Mouse (Mus musculus): Measurements from ENCODE around the gene Actr8.

Gene Actr8

GRCm38 (mm10) chr14:29994976-29995375 is 16.8 kb downstream of the Actr8 start:
- DNase-seq (ENCODE audit: low read depth in 2 of 2, low spot score in 2 of 2) = no peak

GRCm38 (mm10) chr14:29996000-29996751 is 18.0 kb downstream of the Actr8 start:
- DNase-seq (ENCODE audit: low read depth in 2 of 2, low spot score in 2 of 2) = no peak

GRCm38 (mm10) chr14:29997345-29997744 is 19.2 kb downstream of the Actr8 start:
- no peak for DNase-seq (ENCODE audit: low read depth in 2 of 2, low spot score in 2 of 2)

- no peak for DNase-seq (ENCODE audit: low read depth in 2 of 2, low spot score in 2 of 2)
Measured at GRCm38 (mm10) chr14:29998747-29999474, 20.8 kb downstream of the Actr8 start.

GRCm38 (mm10) chr14:29999475-29999811 is 21.3 kb downstream of the Actr8 start:
- DNase-seq (ENCODE audit: low read depth in 2 of 2, low spot score in 2 of 2) = no peak

GRCm38 (mm10) chr14:30008733-30009575 is 30.8 kb downstream of the Actr8 start, which contains the start of the genes Il17rb and Chdh:
Il17rb (minus strand) TSS chr14:30008896.
Chdh (plus strand) TSS chr14:30009023.
- DNase-seq (ENCODE audit: low read depth in 2 of 2, low spot score in 2 of 2) = no peak

- DNase-seq (ENCODE audit: low read depth in 2 of 2, low spot score in 2 of 2) = no peak
Measured at GRCm38 (mm10) chr14:30009864-30010560, 31.9 kb downstream of the Actr8 start.

- no peak for DNase-seq (ENCODE audit: low read depth in 2 of 2, low spot score in 2 of 2)
Measured at GRCm38 (mm10) chr14:30011886-30012560, 33.9 kb downstream of the Actr8 start.

GRCm38 (mm10) chr14:30014487-30014886 is 36.4 kb downstream of the Actr8 start:
- no peak for DNase-seq (ENCODE audit: low read depth in 2 of 2, low spot score in 2 of 2)

GRCm38 (mm10) chr14:30015008-30015407 is 36.9 kb downstream of the Actr8 start:
- DNase-seq (ENCODE audit: low read depth in 2 of 2, low spot score in 2 of 2) = no peak

GRCm38 (mm10) chr14:30016666-30017065 is 38.5 kb downstream of the Actr8 start:
- DNase-seq (ENCODE audit: low read depth in 2 of 2, low spot score in 2 of 2) = no peak

GRCm38 (mm10) chr14:30017794-30018462 is 39.8 kb downstream of the Actr8 start:
- DNase-seq (ENCODE audit: low read depth in 2 of 2, low spot score in 2 of 2) = no peak

- no peak for DNase-seq (ENCODE audit: low read depth in 2 of 2, low spot score in 2 of 2)
Measured at GRCm38 (mm10) chr14:30018463-30018801, 40.3 kb downstream of the Actr8 start.

GRCm38 (mm10) chr14:30018846-30019245 is 40.7 kb downstream of the Actr8 start:
- DNase-seq (ENCODE audit: low read depth in 2 of 2, low spot score in 2 of 2) = no peak

GRCm38 (mm10) chr14:30019375-30019774 is 41.2 kb downstream of the Actr8 start:
- DNase-seq (ENCODE audit: low read depth in 2 of 2, low spot score in 2 of 2) = no peak

- DNase-seq (ENCODE audit: low read depth in 2 of 2, low spot score in 2 of 2) = no peak
Measured at GRCm38 (mm10) chr14:30019792-30020575, 41.8 kb downstream of the Actr8 start.

GRCm38 (mm10) chr14:30022471-30022870 is 44.3 kb downstream of the Actr8 start:
- DNase-seq (ENCODE audit: low read depth in 2 of 2, low spot score in 2 of 2) = no peak

GRCm38 (mm10) chr14:30024387-30024786 is 46.2 kb downstream of the Actr8 start:
- DNase-seq (ENCODE audit: low read depth in 2 of 2, low spot score in 2 of 2) = no peak

GRCm38 (mm10) chr14:30027378-30027777 is 49.2 kb downstream of the Actr8 start:
- peak in 1 of 2 experiments; percentile 20 for DNase-seq (ENCODE audit: low read depth in 2 of 2, low spot score in 2 of 2)

All from CD8-positive naive resting alpha-beta T cell, adult 2 months (primary cell).